Mouse (Mus musculus) heart, embryonic 11.5 days (tissue): ENCODE measurements around the gene Gm38119. TPM values are rescaled to one million over a fixed set of nuclear protein-coding genes. Genes with fewer than 3 reads are reported as not detected.
"Not testable (repeated sequence)": the region's sequence is repeated elsewhere in the genome, so short reads cannot be mapped to it uniquely, and the experiment has no call there.

Source experiments
- ATAC-seq: fragments of 200-750 bp; cut with Nextera tagmentation; replicated peaks from 2 replicates; pipeline ENCODE4 v1.8.0; 2017; ENCODE audit warnings: moderate library complexity; ENCODE audit not compliant: insufficient number of reproducible peaks, low FRiP score, low TSS enrichment
- H3K27ac ChIP-seq: fragments of 300-500 bp; sonication (generic); 2 replicates; pipeline ENCODE4 v1.5.1; 2014; ENCODE audit warnings: mild to moderate bottlenecking, low read depth, low read length
- H3K27me3 ChIP-seq: fragments of 300-500 bp; sonication (generic); 2 replicates; pipeline ENCODE4 v1.6.1; 2014; ENCODE audit warnings: mild to moderate bottlenecking, low read length, mixed read lengths; ENCODE audit not compliant: control insufficient read depth, insufficient read depth
- H3K36me3 ChIP-seq: fragments of 300-500 bp; sonication (generic); 2 replicates; pipeline ENCODE4 v1.6.1; 2014; ENCODE audit warnings: mild to moderate bottlenecking, low read length, moderate library complexity, mixed read lengths; ENCODE audit not compliant: control insufficient read depth, insufficient read depth
- H3K4me1 ChIP-seq: fragments of 300-500 bp; sonication (generic); 2 replicates; pipeline ENCODE4 v1.6.1; 2014; ENCODE audit warnings: low read length; ENCODE audit not compliant: control insufficient read depth, insufficient read depth
- H3K4me2 ChIP-seq: fragments of 300-500 bp; sonication (generic); 2 replicates; pipeline ENCODE4 v1.6.1; 2014; ENCODE audit warnings: mild to moderate bottlenecking, moderate library complexity
- H3K4me3 ChIP-seq: fragments of 300-500 bp; sonication (generic); 2 replicates; pipeline ENCODE4 v1.5.1; 2014; ENCODE audit warnings: low read depth, low read length
- H3K9ac ChIP-seq: fragments of 300-500 bp; sonication (generic); 2 replicates; pipeline ENCODE4 v1.6.1; 2014; ENCODE audit warnings: mild to moderate bottlenecking, low read depth, low read length, moderate library complexity
- H3K9me3 ChIP-seq: fragments of 300-500 bp; sonication (generic); replicated peaks from 2 replicates; pipeline ENCODE4 v1.6.1; 2016; ENCODE audit warnings: low read length; ENCODE audit not compliant: control insufficient read depth
- WGBS: fragments of 180-500 bp; shearing (Covaris S2); extraction: QIAGEN DNeasy Blood & Tissue Kit; methylation state at CpG from one replicate; pipeline ENCODE4 v1.1.7; 2014; ENCODE audit not compliant: insufficient replicate concordance; 5-methylcytosine and 5-hydroxymethylcytosine counted together
- polyA plus RNA-seq: library from polyadenylated mRNA; unstranded; fragments of >200 nt; fragmentation: Nextera tagmentation; extraction: Ambion mirVana; gene quantifications from 2 replicates; pipeline ENCODE4 v1.2.1, GENCODE M21; 2014

Gm38119 gene
- polyA plus RNA-seq, 1 experiment from 2014 or later, result not detected

DNA sequence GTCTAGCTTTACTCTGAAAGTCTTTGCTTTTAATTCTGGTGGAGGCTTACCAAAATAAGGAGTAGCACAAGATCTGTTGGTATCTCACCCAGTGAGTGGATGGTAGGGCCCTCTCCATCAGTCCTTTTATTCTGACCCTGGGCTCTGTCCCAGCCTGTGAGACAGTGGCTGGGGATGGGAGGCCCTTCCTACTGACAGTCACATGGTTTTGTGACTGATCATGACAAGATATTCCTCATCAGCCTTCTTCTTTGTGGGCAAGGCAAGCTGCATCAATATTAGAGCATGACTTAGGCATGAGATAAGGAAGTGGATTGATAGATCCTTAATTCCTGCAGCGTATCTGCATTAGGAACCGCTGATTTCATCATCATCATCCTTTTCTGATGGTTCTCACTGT lies 29.9 kb downstream of the Gm38119 start, which contains the start of gene Lce1e:
TSS of gene Lce1e (minus strand) at position 101 of the 400 bp plus-strand sequence.
- Histone ChIP-seq H3K27ac (no peak within 1 kb of the TSS), H3K36me3 (no peaks in the 10 kb centered on the region), H3K4me1 (no peaks in the 10 kb centered on the region), H3K9me3 (no peaks in the 10 kb centered on the region), H3K27me3 (no peaks in the 10 kb centered on the region), H3K4me3 (no peak within 1 kb of the TSS), H3K4me2 (no peak within 1 kb of the TSS), H3K9ac (no peak within 1 kb of the TSS)
- no peak for ATAC-seq
- WGBS, result 83% methylated on average over 2 of the region's 2 CpGs

DNA sequence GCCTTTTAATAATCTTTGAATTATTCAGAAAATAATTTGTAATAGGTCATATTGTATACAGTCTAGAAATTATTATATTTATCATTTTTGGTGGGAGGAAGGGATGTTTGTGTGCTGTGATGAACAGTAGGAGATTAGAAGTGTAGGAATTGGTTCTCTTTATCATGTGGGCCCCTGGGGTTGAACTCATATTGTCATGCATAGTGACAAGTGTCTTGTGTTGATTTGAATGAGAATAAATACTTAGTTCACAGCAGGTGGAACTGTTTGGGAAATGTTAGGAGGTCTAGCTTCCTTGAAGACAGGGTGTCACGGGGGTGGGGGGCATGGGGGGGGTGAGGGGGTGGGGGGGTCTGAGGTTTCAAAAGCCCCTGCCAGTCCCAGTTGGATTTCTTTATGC lies 44.3 kb downstream of the Gm38119 start:
- WGBS, result 33% methylated on average over 1 of the region's 1 CpGs

DNA sequence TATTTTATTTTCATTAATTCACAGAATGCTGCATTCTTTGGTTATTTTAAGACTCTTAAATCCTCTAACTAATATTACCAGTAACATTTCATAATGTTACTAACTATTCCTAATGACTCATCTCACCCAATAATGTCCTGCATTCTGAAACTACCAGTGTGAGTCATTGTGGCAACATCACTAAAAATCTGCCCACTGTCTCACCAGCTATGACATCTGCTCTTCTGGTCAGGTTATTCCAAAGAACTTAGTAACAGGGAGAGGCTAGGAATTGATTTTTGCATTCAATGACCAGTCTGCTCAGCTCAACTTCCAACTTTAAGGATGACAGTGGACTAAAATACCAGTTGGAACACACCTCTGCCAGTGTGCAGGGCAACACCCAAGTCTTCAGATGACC lies 47.2 kb downstream of the Gm38119 start:
- Histone ChIP-seq H3K36me3 (no peaks in the 10 kb centered on the region), H3K4me1 (no peaks in the 10 kb centered on the region), H3K9ac (no peak overlapping the region), H3K4me3 (no peak overlapping the region), H3K9me3 (no peaks in the 10 kb centered on the region), H3K27ac (no peak overlapping the region), H3K4me2 (no peak overlapping the region), H3K27me3 (no peaks in the 10 kb centered on the region)
- ATAC-seq, result no peak

More for the DNA sequence above, 44.3 kb downstream of the Gm38119 start:
- no peaks in the 10 kb centered on the region for H3K36me3 ChIP-seq
- H3K9me3 ChIP-seq, result no peaks in the 10 kb centered on the region
- H3K27me3 ChIP-seq, result no peaks in the 10 kb centered on the region
- no peak for ATAC-seq
- no peak overlapping the region for H3K4me2 ChIP-seq
- no peak overlapping the region for H3K9ac ChIP-seq
- H3K4me1 ChIP-seq, result no peaks in the 10 kb centered on the region
- H3K27ac ChIP-seq, result no peak overlapping the region
- no peak overlapping the region for H3K4me3 ChIP-seq

DNA sequence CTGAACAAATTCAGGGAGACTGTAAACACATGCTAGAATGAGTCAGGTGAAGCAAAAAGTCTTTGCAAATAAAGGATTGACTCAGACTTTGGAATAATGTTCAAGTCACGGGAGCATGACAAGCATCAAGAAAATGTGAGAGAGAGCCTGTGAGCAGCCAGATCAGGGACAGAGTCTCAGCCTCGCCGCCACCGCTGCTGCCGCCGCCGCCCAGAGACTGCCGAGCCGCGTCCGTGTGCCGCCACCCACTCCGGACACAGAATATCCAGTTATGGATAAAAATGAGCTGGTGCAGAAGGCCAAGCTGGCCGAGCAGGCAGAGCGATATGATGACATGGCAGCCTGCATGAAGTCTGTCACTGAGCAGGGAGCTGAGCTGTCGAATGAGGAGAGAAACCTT lies 49.7 kb downstream of the Gm38119 start:
- not testable (repeated sequence) for H3K4me2 ChIP-seq, H3K4me1 ChIP-seq, H3K27me3 ChIP-seq, H3K9me3 ChIP-seq, ATAC-seq, H3K4me3 ChIP-seq, H3K27ac ChIP-seq, H3K36me3 ChIP-seq, H3K9ac ChIP-seq
- WGBS, result 77% methylated on average over 16 of the region's 16 CpGs

Other genes starting within 250 kb of the Gm38119 start
- not detected in 2 replicates for gene Sprr4, start 238.6 kb downstream of the Gm38119 start, polyA plus RNA-seq
- gene 2310046K23Rik, start 204.6 kb downstream of the Gm38119 start, polyA plus RNA-seq, result not detected in 2 replicates
- gene Ivl, start 165.4 kb downstream of the Gm38119 start, polyA plus RNA-seq, result not detected in 2 replicates
- not detected in 2 replicates for gene Smcp, start 150.1 kb downstream of the Gm38119 start, polyA plus RNA-seq
- gene 2210017I01Rik, start 131.6 kb downstream of the Gm38119 start, polyA plus RNA-seq, result not detected in 2 replicates
- not detected in 2 replicates for gene Lce6a, start 117.4 kb downstream of the Gm38119 start, polyA plus RNA-seq
- gene Lce1a1, start 90.8 kb downstream of the Gm38119 start, polyA plus RNA-seq, result not detected in 2 replicates
- not detected in 2 replicates for gene Lce1b, start 82.2 kb downstream of the Gm38119 start, polyA plus RNA-seq
- not detected in 2 replicates for gene Lce1a2, start 68.8 kb downstream of the Gm38119 start, polyA plus RNA-seq
- gene Lce1c, start 59.8 kb downstream of the Gm38119 start, polyA plus RNA-seq, result not detected in 2 replicates
- gene Lce1d, start 51.9 kb downstream of the Gm38119 start, polyA plus RNA-seq, result not detected in 2 replicates
- gene Lce1e, start 30.0 kb downstream of the Gm38119 start, polyA plus RNA-seq, result not detected in 2 replicates
- not detected in 2 replicates for gene Lce1f, start 18.7 kb downstream of the Gm38119 start, polyA plus RNA-seq
- gene Lce1g, start 13.2 kb upstream of the Gm38119 start, polyA plus RNA-seq, result not detected in 2 replicates
- not detected in 2 replicates for gene Lce1h, start 26.0 kb upstream of the Gm38119 start, polyA plus RNA-seq
- not detected in 2 replicates for gene Lce1i, start 39.8 kb upstream of the Gm38119 start, polyA plus RNA-seq
- gene Lce1j, start 51.4 kb upstream of the Gm38119 start, polyA plus RNA-seq, result not detected in 2 replicates
- not detected in 2 replicates for gene Lce1k, start 68.8 kb upstream of the Gm38119 start, polyA plus RNA-seq
- not detected in 2 replicates for gene Kprp, start 88.2 kb upstream of the Gm38119 start, polyA plus RNA-seq
- not detected in 2 replicates for gene Lce1l, start 112.2 kb upstream of the Gm38119 start, polyA plus RNA-seq
- not detected in 2 replicates for gene 2310050C09Rik, start 131.1 kb upstream of the Gm38119 start, polyA plus RNA-seq
- not detected in 2 replicates for gene Lce3a, start 187.1 kb upstream of the Gm38119 start, polyA plus RNA-seq
- not detected in 2 replicates for gene Lce3b, start 193.9 kb upstream of the Gm38119 start, polyA plus RNA-seq
- not detected in 2 replicates for gene Lce3c, start 205.4 kb upstream of the Gm38119 start, polyA plus RNA-seq
- gene Lce3d, start 218.3 kb upstream of the Gm38119 start, polyA plus RNA-seq, result not detected in 2 replicates
- gene Lce3e, start 228.0 kb upstream of the Gm38119 start, polyA plus RNA-seq, result not detected in 2 replicates